Mouse (Mus musculus) gastrocnemius, postnatal 4 days (tissue): Measurements from ENCODE around the gene Haus5. TPM values are rescaled to one million over a fixed set of nuclear protein-coding genes. Genes with fewer than 3 reads are reported as not detected.
A peak's percentile ranks its signal among the peaks of the same experiment; 100 is the strongest.

Experiments used
- DNase-seq, 2 experiments: peaks; one replicate each; pipeline ENCODE4 v3.0.0; 2021 to 2022; ENCODE audit warnings: low spot score in 2 of 2, mixed read lengths in 2 of 2
- long read RNA-seq, 2 experiments: library from polyadenylated mRNA; stranded (forward); transcript quantifications; one replicate each; pipeline ENCODE4 v2.0.0; 2021
- total RNA-seq, 2 experiments: library from RNA; stranded (reverse); gene quantifications; 2 replicates each; pipeline ENCODE4 v1.2.3; 2021

The Haus5 gene
- total RNA-seq: 10 to 100 TPM in 1 of 2 experiments, 1 to 10 TPM in 1; 7.1 to 10.4 TPM
- long read RNA-seq, experiment 1, transcript Haus5-201 (19 exons, 2,187 nt): major isoform, 7 of 12 reads
- long read RNA-seq, experiment 1, partial matches to known transcripts: 1 of 12 reads
- long read RNA-seq, experiment 1, other reads (novel, unspliced or antisense): 4 of 12 reads
- long read RNA-seq, experiment 2, transcript Haus5-201 (19 exons, 2,187 nt): major isoform, 11 of 24 reads
- long read RNA-seq, experiment 2, partial matches to known transcripts: 1 of 24 reads
- long read RNA-seq, experiment 2, other reads (novel, unspliced or antisense): 12 of 24 reads

DNA sequence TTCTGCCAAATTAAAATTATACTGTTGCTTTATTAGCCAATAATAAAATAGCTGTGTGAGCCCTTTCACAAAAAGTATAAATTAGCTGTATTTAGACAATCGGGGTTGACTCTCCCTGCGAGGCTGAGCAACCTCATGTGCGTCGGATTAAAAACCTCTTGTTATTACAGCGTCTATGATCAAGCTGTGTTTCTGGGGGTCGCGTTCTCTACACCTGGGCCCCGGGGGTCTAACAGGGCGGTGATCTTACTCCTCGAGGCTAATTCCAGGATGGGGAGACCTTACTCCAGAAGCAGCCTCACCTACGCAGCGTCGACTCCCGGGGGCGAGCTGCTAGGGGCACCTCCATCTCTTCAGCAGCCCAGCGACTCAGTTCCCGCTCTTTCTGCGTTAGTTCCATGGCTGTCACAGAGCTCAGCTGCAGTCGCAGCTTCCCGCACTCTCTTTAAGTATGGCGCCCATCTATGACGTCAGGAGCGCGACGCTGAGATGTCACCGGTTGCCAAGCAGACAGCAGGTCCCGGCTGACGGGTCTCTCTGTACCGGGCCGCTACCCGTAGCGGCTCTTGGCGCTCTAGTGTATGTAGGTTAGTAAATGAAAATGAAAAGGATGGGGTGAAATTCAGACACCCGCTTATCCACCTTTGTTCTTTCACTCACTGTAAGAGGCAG lies at the start of gene Haus5:
Haus5 (minus strand) TSS at position 466 of the 672 bp plus-strand sequence.
- peak; percentile 68 to 86 for DNase-seq

- DNase-seq: no peak
Observed at GRCm38 (mm10) chr7:30711942-30712341, 47.1 kb upstream of the Haus5 start, which contains the start of gene Atp4a. Atp4a (plus strand) TSS chr7:30712209.

DNA sequence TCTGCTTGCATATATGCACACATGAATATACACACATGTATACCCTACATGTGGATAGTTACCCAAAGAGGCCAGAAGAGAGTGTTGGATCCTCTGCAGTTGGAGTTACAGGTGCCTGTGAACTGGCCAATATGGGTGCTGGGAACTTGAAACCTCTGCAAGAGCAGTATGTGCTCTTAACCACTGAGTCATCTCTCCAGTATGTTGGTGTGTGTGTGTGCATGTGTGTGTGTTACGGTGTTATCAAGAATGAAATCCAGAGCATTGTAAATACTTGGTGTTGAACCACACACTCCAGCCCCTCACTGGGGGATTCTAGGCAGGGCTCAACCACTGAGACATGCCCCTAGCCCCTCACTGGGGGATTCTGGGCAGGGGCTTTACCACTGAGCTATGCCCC lies 42.6 kb upstream of the Haus5 start:
- no peak for DNase-seq

DNA sequence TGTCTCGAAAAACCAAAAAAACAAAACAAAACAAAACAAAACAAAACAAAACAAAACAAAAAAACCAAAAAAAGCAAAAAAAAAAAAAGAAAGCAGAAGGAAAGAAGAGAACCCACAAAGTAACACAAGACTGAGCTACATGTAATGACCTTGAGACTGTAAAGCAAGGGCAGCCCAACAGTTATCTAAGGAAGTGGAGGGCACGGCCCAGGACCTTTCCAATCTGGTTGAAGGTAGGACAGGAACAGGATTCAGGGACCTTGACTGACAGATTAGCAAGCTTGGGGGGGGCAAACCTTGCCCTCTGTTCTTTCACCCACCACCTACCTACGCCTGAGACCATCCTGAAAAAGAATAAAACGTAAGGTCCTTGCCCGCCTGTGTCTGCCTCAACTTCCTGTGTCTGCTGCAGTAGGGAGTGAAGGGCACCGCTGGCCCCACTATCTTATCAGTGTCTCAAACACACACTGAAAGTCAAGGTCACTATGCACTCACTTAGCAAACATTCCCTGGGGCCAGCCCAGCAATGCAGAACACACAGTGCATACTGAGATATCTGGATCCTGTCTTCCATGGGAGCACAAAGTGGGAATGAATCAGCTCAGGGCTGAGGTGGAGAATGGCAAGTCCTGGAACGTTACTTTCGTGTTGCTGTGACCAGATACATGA lies 41.6 kb upstream of the Haus5 start:
- DNase-seq: no peak

DNA sequence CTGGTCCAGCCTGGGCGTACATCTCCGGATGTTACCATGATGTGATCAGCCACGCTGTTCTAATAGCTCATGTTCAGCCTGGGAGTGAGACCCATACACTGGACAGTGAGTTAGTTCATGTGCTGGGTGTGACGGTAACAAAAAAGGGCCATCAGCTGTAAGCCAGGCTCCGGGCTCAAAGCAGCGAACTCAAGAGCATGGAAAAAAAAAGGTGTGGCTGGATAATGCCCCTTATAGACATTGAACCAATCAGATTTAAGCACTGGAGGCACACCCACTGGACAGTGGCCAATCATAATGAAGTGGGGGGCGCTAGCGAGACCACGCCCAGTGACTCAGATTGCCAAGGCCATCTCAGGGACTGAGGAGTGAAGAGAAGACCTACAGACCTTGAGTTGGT lies 33.8 kb upstream of the Haus5 start, which contains the start of gene 2200002J24Rik:
2200002J24Rik (plus strand) TSS at position 338 of the 400 bp plus-strand sequence.
- DNase-seq: no peak

- no peak for DNase-seq
Observed at GRCm38 (mm10) chr7:30698101-30698500, 33.3 kb upstream of the Haus5 start.

DNA sequence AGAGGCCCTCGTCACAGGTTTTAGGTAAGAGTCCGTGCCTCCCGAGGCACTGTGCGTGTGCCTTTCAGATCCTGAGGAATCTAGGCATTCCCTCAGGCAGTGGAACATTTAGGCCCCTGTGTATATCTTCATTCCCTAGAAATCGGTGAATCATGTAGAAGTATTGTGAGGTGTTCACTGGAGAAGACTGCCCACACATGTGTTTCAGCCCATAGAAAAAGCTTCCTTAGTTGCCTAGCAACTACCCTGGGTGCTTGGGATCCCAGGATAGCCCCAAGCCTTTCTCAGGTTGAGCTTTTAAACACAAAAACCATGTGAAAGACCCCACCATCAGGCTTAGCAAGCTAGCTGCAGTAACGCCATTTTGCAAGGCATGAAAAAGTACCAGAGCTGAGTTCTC lies 23.5 kb upstream of the Haus5 start:
- no peak for DNase-seq

GRCm38 (mm10) chr7:30683425-30683824 lies 18.6 kb upstream of the Haus5 start:
- no peak for DNase-seq

- no peak for DNase-seq
Observed at GRCm38 (mm10) chr7:30681897-30682296, 17.1 kb upstream of the Haus5 start.

GRCm38 (mm10) chr7:30678263-30678975 lies 13.6 kb upstream of the Haus5 start:
- peak in 1 of 2 experiments; percentile 30 for DNase-seq

GRCm38 (mm10) chr7:30671480-30671879 lies 6.7 kb upstream of the Haus5 start, which contains the start of gene Pmis2:
Pmis2 (minus strand) TSS chr7:30671605.
- no peak for DNase-seq

DNA sequence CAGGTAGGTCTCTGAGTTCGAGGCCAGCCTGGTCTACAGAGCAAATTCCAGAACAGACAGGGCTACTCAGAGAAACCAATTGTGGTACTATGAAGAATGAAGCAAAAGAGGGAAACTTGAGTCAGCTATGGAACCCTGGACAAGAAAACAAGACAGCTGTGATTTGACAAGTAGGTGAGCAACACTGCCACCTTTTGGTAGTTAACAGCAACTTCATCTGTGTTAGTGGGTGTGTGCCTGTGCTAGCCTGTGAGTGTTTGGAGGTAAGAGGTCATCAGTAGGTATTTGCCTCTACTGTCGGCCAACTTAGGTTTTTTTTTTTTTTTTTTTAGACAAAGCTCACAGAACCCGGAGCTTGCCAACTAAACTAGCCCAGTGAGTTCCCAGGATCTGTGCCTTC lies 4.4 kb upstream of the Haus5 start:
- DNase-seq: no peak

DNA sequence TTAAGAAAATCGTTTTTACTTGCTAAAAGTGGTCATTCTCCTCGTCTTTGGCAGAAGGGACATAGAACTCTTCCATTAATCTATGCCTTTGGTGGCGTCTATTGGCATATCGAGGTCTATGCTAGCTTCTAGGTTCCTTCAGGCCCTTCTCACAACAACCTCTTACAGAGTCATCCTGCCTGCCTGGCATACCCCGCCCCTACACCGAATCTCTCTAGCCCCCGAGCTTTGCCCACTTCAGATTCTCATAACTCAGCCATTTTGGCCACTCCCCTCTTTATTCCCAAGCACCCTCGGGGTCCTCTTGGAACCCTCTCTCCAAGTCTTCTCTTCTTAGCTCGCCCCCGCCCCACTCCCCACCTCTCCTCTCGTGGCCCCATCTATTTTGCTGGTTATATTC lies 527 bp upstream of the Haus5 start:
- no peak for DNase-seq

DNA sequence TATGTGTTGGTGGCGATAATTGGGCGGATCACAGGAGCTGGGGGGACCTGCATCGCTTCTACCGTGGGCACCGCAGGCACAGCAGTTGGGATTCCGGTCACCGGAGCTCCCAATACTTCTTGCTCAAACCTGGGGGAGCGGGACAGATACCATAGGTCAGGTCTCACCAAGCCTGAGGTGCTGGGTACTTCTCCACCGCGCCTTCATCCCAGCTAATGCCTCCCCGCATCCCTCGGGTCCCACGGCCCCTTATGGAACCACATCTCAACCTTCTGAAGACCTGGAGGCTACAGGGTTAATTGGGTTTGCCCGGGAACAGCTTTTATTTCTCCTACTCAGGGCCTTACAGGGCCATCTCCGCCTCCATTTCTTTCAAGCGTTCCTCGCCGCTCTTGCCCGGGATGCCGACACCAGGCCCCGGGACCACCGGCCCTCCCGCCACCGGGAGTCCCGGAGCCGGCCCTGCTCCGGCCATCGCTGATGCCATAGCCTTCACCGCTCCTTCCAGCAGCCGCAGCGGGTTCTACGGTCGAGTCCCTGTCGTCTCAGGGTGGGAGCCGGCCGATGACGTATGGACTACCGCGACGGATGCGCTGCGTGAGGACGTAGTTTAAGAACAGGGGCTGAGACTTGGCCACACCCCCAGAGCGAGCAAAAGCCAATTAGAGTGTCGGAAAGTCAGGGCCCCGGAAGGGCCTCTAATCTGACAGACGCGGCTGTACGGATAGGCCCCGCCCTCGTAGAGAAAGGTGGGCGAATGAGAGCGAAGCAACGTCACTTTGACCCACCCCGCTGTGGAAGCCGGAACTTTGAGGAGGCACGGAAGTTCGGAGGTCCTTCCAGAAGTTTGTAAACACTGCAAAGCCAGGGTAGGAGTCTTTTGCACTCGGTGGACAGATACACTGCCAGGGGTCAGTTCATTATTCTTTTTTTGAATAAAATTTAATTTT lies 14.9 kb downstream of the Haus5 start, which contains the start of gene Rbm42:
Rbm42 (minus strand) TSS at position 727 of the 950 bp plus-strand sequence.
- peak; percentile 90 to 98 for DNase-seq

- no peak for DNase-seq
Observed at GRCm38 (mm10) chr7:30639083-30639482, 25.7 kb downstream of the Haus5 start.

DNA sequence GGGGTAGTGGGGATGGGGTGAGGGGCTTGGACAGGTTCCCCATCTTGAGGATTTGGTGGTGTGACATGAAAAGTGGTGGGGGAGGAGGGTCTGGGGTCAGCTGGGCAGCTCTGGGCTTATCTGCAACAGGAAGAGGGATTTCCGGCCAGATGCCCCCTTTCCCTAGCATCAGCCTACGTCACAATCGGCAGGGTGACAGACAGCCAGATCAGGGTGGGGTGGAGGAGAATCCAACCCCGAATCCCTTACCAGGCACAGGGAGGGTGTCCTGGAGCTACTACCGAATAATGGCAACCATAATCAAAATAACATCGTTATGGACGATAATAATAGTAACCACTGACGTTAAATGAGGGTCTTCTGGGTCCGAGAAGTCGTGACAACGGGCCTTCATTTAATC lies 28.4 kb downstream of the Haus5 start:
- DNase-seq: no peak

GRCm38 (mm10) chr7:30635752-30636151 lies 29.0 kb downstream of the Haus5 start, which contains the start of gene Etv2:
Etv2 (minus strand) TSS chr7:30635852.
- no peak for DNase-seq

DNA sequence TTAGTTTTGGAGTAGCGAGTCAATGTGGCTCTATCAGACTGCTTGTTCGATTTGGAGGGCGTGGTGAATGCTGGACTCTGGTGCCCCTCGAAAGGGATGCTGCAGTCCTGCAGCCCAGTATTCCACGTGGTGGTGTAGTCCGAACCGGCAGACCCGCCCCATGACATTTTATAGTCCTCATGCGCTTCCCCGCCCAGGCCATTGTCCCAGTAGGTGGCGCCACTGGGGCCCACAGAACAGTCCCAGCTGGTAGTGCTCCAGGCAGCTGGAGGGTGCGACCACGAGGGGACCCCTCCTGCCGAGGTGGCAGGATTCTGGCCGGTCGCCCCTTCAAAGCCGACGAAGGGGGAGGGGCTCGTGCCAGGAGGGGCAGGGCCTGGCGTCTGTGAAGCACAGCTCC lies 30.2 kb downstream of the Haus5 start:
- peak in 1 of 2 experiments; percentile 53 for DNase-seq

GRCm38 (mm10) chr7:30633762-30634412 lies 30.9 kb downstream of the Haus5 start:
- DNase-seq: no peak
